Mouse (Mus musculus): Measurements from ENCODE around the gene Mdm2.

GRCm38 (mm10) chr10:117727518-117728110 is 17.1 kb upstream of the Mdm2 start:
- TF ChIP-seq CTCF (IDR thresholded peaks at IDR 0.05; ENCODE audit: borderline replicate concordance, insufficient read depth, low read length): no peak
- TF ChIP-seq POLR2A (IDR thresholded peaks at IDR 0.05; ENCODE audit: low read depth, low read length): no peak

Data from embryonic fibroblast, embryonic 13.5 days (primary cell).